Mouse (Mus musculus) embryonic facial prominence, embryonic 11.5 days (tissue): ENCODE results near the gene Uspl1. TPM values are rescaled to one million over a fixed set of nuclear protein-coding genes. Genes with fewer than 3 reads are reported as not detected.

ENCODE experiments used
- ATAC-seq: fragments of 200-750 bp; cut with Nextera tagmentation; replicated peaks from 2 replicates; pipeline ENCODE4 v1.8.0; 2017; ENCODE audit warnings: low read depth; ENCODE audit not compliant: insufficient number of reproducible peaks, low FRiP score, low TSS enrichment
- DNase-seq: peaks from one replicate; pipeline ENCODE4 v3.0.0-alpha.2; 2015; ENCODE audit warnings: low spot score
- H3K27ac ChIP-seq: fragments of 300-500 bp; sonication (generic); replicated peaks from 2 replicates; pipeline ENCODE4 v1.5.1; 2014; ENCODE audit warnings: mild to moderate bottlenecking, low read depth, low read length, control low read depth
- H3K27me3 ChIP-seq: fragments of 300-500 bp; sonication (generic); 2 replicates; pipeline ENCODE4 v1.6.1; 2014; ENCODE audit warnings: mild to moderate bottlenecking, low read length, moderate library complexity, mixed read lengths; ENCODE audit not compliant: control insufficient read depth, insufficient read depth
- H3K36me3 ChIP-seq: fragments of 300-500 bp; sonication (generic); replicated peaks from 2 replicates; pipeline ENCODE4 v1.6.1; 2014; ENCODE audit warnings: low read depth, mild to moderate bottlenecking, low read length, moderate library complexity, mixed read lengths; ENCODE audit not compliant: control insufficient read depth, insufficient read depth
- H3K4me1 ChIP-seq: fragments of 300-500 bp; sonication (generic); 2 replicates; pipeline ENCODE4 v1.6.1; 2014; ENCODE audit warnings: low read length, mixed read lengths; ENCODE audit not compliant: control insufficient read depth, insufficient read depth
- H3K4me2 ChIP-seq: fragments of 300-500 bp; sonication (generic); 2 replicates; pipeline ENCODE4 v1.6.1; 2014; ENCODE audit warnings: low read depth, mild to moderate bottlenecking, control low read depth, low read length, moderate library complexity
- H3K4me3 ChIP-seq: fragments of 300-500 bp; sonication (generic); 2 replicates; pipeline ENCODE4 v1.5.1; 2014; ENCODE audit warnings: low read depth, low read length, control low read depth
- H3K9ac ChIP-seq: fragments of 300-500 bp; sonication (generic); replicated peaks from 2 replicates; pipeline ENCODE4 v1.6.1; 2014; ENCODE audit warnings: mild to moderate bottlenecking, control low read depth, low read length
- H3K9me3 ChIP-seq: fragments of 300-500 bp; sonication (generic); replicated peaks from 2 replicates; pipeline ENCODE4 v1.6.1; 2016; ENCODE audit warnings: mild to moderate bottlenecking, low read length, inconsistent platforms, mixed read lengths; ENCODE audit not compliant: control insufficient read depth
- WGBS: fragments of 180-500 bp; shearing (Covaris S2); extraction: QIAGEN DNeasy Blood & Tissue Kit; methylation state at CpG from one replicate; pipeline ENCODE4 v1.1.7; 2014; 5-methylcytosine and 5-hydroxymethylcytosine counted together
- polyA plus RNA-seq: library from polyadenylated mRNA; unstranded; fragments of >200 nt; fragmentation: Nextera tagmentation; extraction: Ambion mirVana; gene quantifications from 2 replicates; pipeline ENCODE4 v1.2.1, GENCODE M21; 2014

Uspl1 gene
- polyA plus RNA-seq, 1 experiment from 2014 or later: 82.1 TPM

- Histone ChIP-seq H3K27me3 (no peaks in the 10 kb centered on the region), H3K9ac (no peak overlapping the region), H3K4me1 (no peaks in the 10 kb centered on the region), H3K4me2 (no peak overlapping the region), H3K9me3 (no peaks in the 10 kb centered on the region), H3K4me3 (no peak overlapping the region), H3K36me3 (peaks cover 6% of the 10 kb centered on the region), H3K27ac (no peak overlapping the region)
- ATAC-seq: no peak
- DNase-seq: no peak
- 97% methylated on average over 7 of the region's 7 CpGs for WGBS
Measured at GRCm38 (mm10) chr5:149215540-149215939, 31.4 kb downstream of the Uspl1 start.

- Histone ChIP-seq H3K4me3 (no peak overlapping the region), H3K4me1 (no peaks in the 10 kb centered on the region), H3K4me2 (no peak overlapping the region), H3K9ac (no peak overlapping the region), H3K27ac (no peak overlapping the region), H3K36me3 (peaks cover 6% of the 10 kb centered on the region), H3K9me3 (no peaks in the 10 kb centered on the region), H3K27me3 (no peaks in the 10 kb centered on the region)
- ATAC-seq (no peak), DNase-seq (no peak)
- WGBS: 78% methylated on average over 6 of the region's 6 CpGs
Measured at GRCm38 (mm10) chr5:149217524-149218357, 33.6 kb downstream of the Uspl1 start.

- Histone ChIP-seq H3K27me3 (no peaks in the 10 kb centered on the region), H3K4me3 (no peak overlapping the region), H3K4me2 (no peak overlapping the region), H3K9ac (no peak overlapping the region), H3K27ac (no peak overlapping the region), H3K9me3 (no peaks in the 10 kb centered on the region), H3K36me3 (peaks cover under 1% of the 10 kb centered on the region; the same call in 1 of the 2 replicates), H3K4me1 (no peaks in the 10 kb centered on the region)
- ATAC-seq (no peak), DNase-seq (no peak)
- WGBS: 82% methylated on average over 3 of the region's 3 CpGs
Measured at GRCm38 (mm10) chr5:149219493-149219892, 35.3 kb downstream of the Uspl1 start.

GRCm38 (mm10) chr5:149221355-149221754 lies 37.2 kb downstream of the Uspl1 start:
- H3K36me3 ChIP-seq: no peaks in the 10 kb centered on the region; the same call in 1 of the 2 replicates
- no peaks in the 10 kb centered on the region for H3K4me1 ChIP-seq
- no peak overlapping the region for H3K4me2 ChIP-seq
- no peak overlapping the region for H3K27ac ChIP-seq
- no peaks in the 10 kb centered on the region for H3K27me3 ChIP-seq
- no peaks in the 10 kb centered on the region for H3K9me3 ChIP-seq
- WGBS: 93% methylated on average over 4 of the region's 4 CpGs
- no peak overlapping the region for H3K4me3 ChIP-seq
- no peak overlapping the region for H3K9ac ChIP-seq
- ATAC-seq (no peak), DNase-seq (no peak)

- H3K4me3 ChIP-seq: no peak overlapping the region
- no peak overlapping the region; the same call in 1 of the 2 replicates for H3K9ac ChIP-seq
- no peaks in the 10 kb centered on the region for H3K36me3 ChIP-seq
- no peaks in the 10 kb centered on the region for H3K9me3 ChIP-seq
- H3K4me1 ChIP-seq: no peaks in the 10 kb centered on the region
- DNase-seq (peak; percentile 35), ATAC-seq (no peak)
- no peak overlapping the region; the same call in 1 of the 2 replicates for H3K4me2 ChIP-seq
- no peaks in the 10 kb centered on the region for H3K27me3 ChIP-seq
- 0 out of 2 replicates have a peak overlapping the region, but pooled peaks have one; percentile 47 for H3K27ac ChIP-seq
- 13% methylated on average over 7 of the region's 7 CpGs for WGBS
Measured at GRCm38 (mm10) chr5:149224666-149225065, 40.5 kb downstream of the Uspl1 start.

GRCm38 (mm10) chr5:149228700-149229618 lies 44.8 kb downstream of the Uspl1 start:
- no peaks in the 10 kb centered on the region for H3K9me3 ChIP-seq
- H3K27me3 ChIP-seq: no peaks in the 10 kb centered on the region
- H3K4me2 ChIP-seq: peak overlapping the region; percentile 39
- H3K4me3 ChIP-seq: peak overlapping the region; percentile 50
- H3K27ac ChIP-seq: peak overlapping the region; percentile 80
- DNase-seq (peak; percentile 97), ATAC-seq (peak; percentile 99)
- H3K4me1 ChIP-seq: no peaks in the 10 kb centered on the region
- H3K36me3 ChIP-seq: no peaks in the 10 kb centered on the region
- WGBS: 3% methylated on average over 54 of the region's 55 CpGs
- H3K9ac ChIP-seq: peak overlapping the region; percentile 64

GRCm38 (mm10) chr5:149229619-149230339 lies 45.6 kb downstream of the Uspl1 start:
- 0 out of 2 replicates have a peak, but pooled peaks have one; percentile 6 for ATAC-seq

More at GRCm38 (mm10) chr5:149229619-149230339, 45.6 kb downstream of the Uspl1 start:
- peak overlapping the region; percentile 64 for H3K9ac ChIP-seq
- H3K36me3 ChIP-seq: no peaks in the 10 kb centered on the region
- peak overlapping the region; percentile 50 for H3K4me3 ChIP-seq
- peak overlapping the region; percentile 80 for H3K27ac ChIP-seq
- DNase-seq: no peak
- WGBS: 70% methylated on average over 18 of the region's 18 CpGs
- H3K4me2 ChIP-seq: peak overlapping the region; percentile 39
- H3K27me3 ChIP-seq: no peaks in the 10 kb centered on the region
- H3K4me1 ChIP-seq: no peaks in the 10 kb centered on the region
- H3K9me3 ChIP-seq: no peaks in the 10 kb centered on the region
